Mouse (Mus musculus) adrenal gland (tissue): Measurements from ENCODE around the gene Stam.
"Not testable (repeated sequence)": the region's sequence is repeated elsewhere in the genome, so short reads cannot be mapped to it uniquely, and the experiment has no call there.

ENCODE experiments used
- intact Hi-C: fragments of 180-260 bp; cut with DNase I; formaldehyde crosslinking; loops from one replicate; pipeline ENCODE4 v1.15.1; 2025

Stam gene

GRCm38 (mm10) chr2:14190684-14191083 is 116.8 kb downstream of the Stam start:
- intact Hi-C loops, result no loop called here

- intact Hi-C loops, result no loop called here
Measured at GRCm38 (mm10) chr2:14191601-14192000, 117.7 kb downstream of the Stam start.

DNA sequence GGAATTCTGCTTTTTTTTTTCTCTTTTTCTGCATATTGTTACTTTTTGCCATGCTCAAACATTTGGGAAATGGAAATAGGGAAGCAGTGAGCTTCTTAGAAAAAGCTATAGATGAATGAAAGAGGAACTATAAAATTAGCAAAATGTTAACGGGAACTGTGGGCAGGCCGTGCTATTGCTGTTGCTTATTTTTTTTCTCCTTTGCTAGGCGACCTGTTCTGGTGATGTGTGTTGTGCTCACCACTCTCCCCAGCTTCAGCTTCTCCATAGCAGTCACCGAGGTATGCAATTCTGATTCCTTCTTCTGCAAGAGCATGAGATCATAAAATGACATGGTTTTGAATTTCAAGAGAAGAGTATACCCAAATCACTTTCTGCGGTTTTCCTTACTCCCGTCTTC is 118.1 kb downstream of the Stam start:
- intact Hi-C loops, result no loop called here

DNA sequence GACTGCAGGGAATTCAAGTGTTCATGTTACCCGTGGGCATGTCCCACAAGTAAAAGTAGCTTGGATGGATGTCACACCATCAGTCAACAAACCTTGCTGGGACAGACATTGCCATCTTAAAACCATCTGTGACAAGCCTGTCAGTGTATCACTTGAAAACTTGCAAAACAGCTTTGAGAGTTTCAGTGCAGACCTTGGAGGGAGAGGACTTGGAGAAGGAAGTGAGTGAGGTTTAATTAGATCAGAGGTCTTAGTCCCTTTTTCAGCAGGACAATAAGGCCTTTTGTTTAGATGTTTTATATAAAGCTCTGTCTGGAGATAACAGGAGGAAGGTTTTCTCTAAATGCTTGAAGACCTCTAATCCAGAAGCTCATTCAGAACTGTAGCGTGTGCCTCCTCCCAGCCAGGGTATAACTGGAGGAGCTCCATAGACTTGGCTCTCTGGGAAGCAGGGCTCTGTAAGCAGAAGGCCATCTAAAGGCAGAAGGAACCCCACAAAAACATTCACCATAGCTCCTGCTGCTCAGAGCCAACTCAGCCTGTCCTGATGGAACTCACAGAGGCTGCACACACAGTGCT is 124.5 kb downstream of the Stam start:
- intact Hi-C loops, result not testable (repeated sequence)
